Mouse (Mus musculus) effector memory CD4-positive, alpha-beta T cell, adult 7 months (primary cell): ENCODE data around the gene Fam214a. TPM values are rescaled to one million over a fixed set of nuclear protein-coding genes. Genes with fewer than 3 reads are reported as not detected.

Experiments
- polyA plus RNA-seq: library from polyadenylated mRNA; unstranded; fragments of 100-300 nt; shearing (Covaris generic); gene quantifications from one replicate; pipeline ENCODE4 v1.2.1, GENCODE M21; 2017

The Fam214a gene
- polyA plus RNA-seq: 27.6 TPM

DNA sequence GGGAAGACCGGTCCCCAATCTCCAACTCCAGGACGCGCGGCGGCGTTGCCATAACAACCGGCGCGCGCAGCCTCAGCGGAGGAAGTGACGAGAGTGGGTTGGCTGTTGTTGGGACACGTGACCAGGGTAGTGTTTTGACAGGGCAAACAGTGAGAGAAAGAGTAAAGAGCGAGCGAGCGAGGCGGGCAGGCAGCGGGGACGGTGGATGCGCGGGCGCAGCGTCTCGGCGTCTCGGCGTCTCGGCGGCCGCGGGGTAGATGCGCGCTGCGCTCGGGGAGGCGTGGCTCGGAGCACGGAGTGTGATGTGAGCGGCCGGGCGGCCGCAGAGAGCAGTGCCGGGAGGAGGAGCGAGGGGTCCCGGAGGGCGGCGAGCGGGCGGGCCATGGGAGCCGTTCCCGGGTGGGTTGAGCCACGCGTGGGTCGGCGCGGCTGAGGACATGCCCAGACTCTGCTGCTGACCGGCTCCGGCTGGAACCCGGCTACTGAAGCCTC lies at the start of gene Fam214a:
Gene Fam214a (plus strand): TSS at position 129 of the 492 bp plus-strand sequence.

DNA sequence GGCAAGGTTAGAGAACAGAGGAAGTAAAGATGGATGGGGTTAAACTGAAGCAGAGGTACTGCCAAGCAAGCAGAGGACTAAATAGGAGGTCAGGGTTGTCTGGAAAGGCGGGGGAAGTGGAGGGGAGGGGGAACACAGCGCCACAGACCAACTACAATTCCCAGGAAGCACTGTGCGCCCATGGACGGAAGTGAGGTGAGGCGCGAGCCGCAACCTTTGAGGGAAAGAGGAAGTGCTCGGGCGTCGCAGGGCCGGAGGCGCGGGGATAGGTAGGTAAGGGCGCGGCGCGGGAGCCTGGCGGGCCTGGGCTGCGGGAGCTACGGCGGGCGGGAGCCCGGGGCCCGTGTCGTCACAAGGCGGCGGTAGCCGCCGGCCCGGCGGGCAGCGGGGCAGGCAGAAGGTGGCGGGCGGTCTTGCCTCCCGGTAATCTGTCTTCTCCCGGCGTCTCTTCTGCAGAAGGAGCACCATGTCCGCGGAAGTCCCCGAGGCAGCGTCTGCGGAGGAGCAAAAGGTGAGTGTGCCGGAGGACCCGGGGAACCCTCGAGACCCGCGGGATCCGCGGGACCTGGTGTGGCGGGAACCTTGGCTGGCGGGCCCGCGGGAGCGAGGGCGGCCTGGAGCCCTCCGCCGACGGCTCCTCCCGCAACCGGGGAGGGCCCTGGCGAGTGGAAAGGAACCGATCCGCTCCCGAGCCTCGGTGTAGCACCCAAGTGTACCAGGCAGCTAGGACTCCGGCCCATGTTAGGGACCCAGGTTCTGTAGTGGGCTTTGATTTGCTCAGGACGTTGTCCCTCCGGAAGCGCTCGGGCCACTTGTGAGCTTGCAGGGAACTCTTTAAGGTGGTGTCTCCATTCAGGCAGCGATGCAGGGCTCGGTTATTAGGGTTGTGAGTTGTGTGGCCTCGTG lies 85.0 kb downstream of the Fam214a start, which contains the start of gene Arpp19:
Gene Arpp19 (plus strand): TSS at position 164 of the 906 bp plus-strand sequence.

DNA sequence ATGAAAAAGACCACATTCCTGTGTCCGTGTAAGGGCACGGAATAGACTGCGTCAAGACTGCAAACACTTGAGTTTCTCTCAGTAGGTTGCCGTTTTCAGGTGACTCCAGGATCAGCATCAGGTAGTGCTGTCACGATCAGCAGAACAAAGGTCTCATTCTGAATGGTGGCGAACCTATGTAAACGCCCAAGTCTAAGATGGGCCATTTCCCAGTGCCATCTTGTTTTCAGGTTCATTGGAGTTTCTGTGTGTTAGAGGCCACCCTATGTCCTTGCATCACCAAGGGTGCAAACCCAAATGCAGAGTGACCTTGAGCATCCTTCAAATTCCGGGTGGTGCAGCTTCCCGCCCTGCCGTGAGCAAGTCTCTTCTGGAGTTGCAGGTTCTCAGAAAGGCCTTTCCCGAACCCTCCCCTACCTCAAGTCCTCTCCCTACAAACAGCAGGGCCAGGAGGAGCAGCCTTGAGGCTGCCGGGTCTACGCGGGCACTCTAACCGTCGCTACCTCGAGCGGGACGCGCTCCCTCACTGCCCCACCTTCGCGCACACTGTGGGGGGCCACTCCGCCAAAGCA lies 117.9 kb downstream of the Fam214a start, which contains the start of gene Myo5a:
Gene Myo5a (plus strand): TSS at position 559 of the 572 bp plus-strand sequence.

Other genes starting within 250 kb of the Fam214a start
- not detected for gene Onecut1, start 91.0 kb upstream of the Fam214a start, polyA plus RNA-seq
- gene Arpp19, start 84.7 kb downstream of the Fam214a start, polyA plus RNA-seq: 288 TPM
- gene Myo5a, start 118.1 kb downstream of the Fam214a start, polyA plus RNA-seq: 14.8 TPM